Mouse (Mus musculus) ES-E14 (cell line): ENCODE data around the gene R3hdm2. TPM values are rescaled to one million over a fixed set of nuclear protein-coding genes. Genes with fewer than 3 reads are reported as not detected.

Source experiments
- DNase-seq: peaks from one replicate; pipeline ENCODE4 v3.0.0-alpha.2; 2013; ENCODE audit warnings: low read depth, low spot score
- H3K27ac ChIP-seq: 2 replicates; pipeline ENCODE4 v1.5.1; 2012; ENCODE audit warnings: low read depth, mild to moderate bottlenecking, low read length, moderate library complexity, mixed read lengths; ENCODE audit not compliant: poor library complexity, insufficient read depth, severe bottlenecking
- H3K36me3 ChIP-seq: 2 replicates; pipeline ENCODE4 v1.6.1; 2012; ENCODE audit warnings: mild to moderate bottlenecking, low read length, moderate library complexity, mixed read lengths; ENCODE audit not compliant: control insufficient read depth, poor library complexity, insufficient read depth, severe bottlenecking
- H3K4me1 ChIP-seq, 2 experiments: fragments of 150-350 bp in 1 of 2; sonication (generic) in 1 of 2; 2 replicates each; pipeline ENCODE4 v1.6.1; 2012; ENCODE audit warnings: low read length in 2 of 2, mild to moderate bottlenecking in 1 of 2, mixed read lengths in 1 of 2; ENCODE audit not compliant: control insufficient read depth in 2 of 2, insufficient read depth in 2 of 2, poor library complexity in 1 of 2
- H3K4me3 ChIP-seq, 2 experiments: fragments of 150-350 bp in 1 of 2; sonication (generic) in 1 of 2; 2 replicates each; pipeline ENCODE4 v1.5.1; 2012; ENCODE audit warnings: low read length in 2 of 2, low read depth in 1 of 2, mild to moderate bottlenecking in 1 of 2, mixed read lengths in 1 of 2; ENCODE audit not compliant: insufficient read depth in 1 of 2, poor library complexity in 1 of 2, severe bottlenecking in 1 of 2
- H3K9ac ChIP-seq: 2 replicates; pipeline ENCODE4 v1.6.1; 2012; ENCODE audit warnings: low read depth, mild to moderate bottlenecking, low read length, mixed read lengths; ENCODE audit not compliant: poor library complexity, insufficient read depth, severe bottlenecking
- H3K9me3 ChIP-seq: fragments of 150-350 bp; sonication (generic); 2 replicates; pipeline ENCODE4 v1.6.1; 2012; ENCODE audit warnings: low read depth, mild to moderate bottlenecking, low read length; ENCODE audit not compliant: control insufficient read depth, insufficient read depth
- CHD2 ChIP-seq: IDR thresholded peaks from 2 replicates; pipeline ENCODE4 v1.6.1; 2014; ENCODE audit warnings: mild to moderate bottlenecking, low read depth, low read length, inconsistent platforms
- HCFC1 ChIP-seq: IDR thresholded peaks from 2 replicates; pipeline ENCODE4 v1.6.1; 2012; ENCODE audit warnings: low read length, inconsistent platforms, borderline replicate concordance; ENCODE audit not compliant: insufficient read depth
- MAFK ChIP-seq: IDR thresholded peaks from 2 replicates; pipeline ENCODE4 v1.6.1; 2014; ENCODE audit warnings: mild to moderate bottlenecking, low read depth, low read length, inconsistent platforms; ENCODE audit not compliant: insufficient read depth
- ZC3H11A ChIP-seq: IDR thresholded peaks from 2 replicates; pipeline ENCODE4 v1.6.1; 2012; ENCODE audit warnings: low read depth, mild to moderate bottlenecking, inconsistent platforms, low read length, borderline replicate concordance
- ZNF384 ChIP-seq: IDR thresholded peaks from 2 replicates; pipeline ENCODE4 v1.6.1; 2012; ENCODE audit warnings: low read depth, low read length, inconsistent platforms
- in situ Hi-C, 2 experiments: fragments of 600-800 bp; cut with MboI; formaldehyde crosslinking; loops; one replicate each; pipeline ENCODE4 v1.15.1; 2025; ENCODE audit warnings: low sequenced_read_pairs in 2 of 2, inconsistent platforms in 1 of 2; ENCODE audit not compliant: unreplicated experiment in 2 of 2
- total RNA-seq: library from RNA; depleted of rRNA; stranded (reverse); fragments of 300-350 nt; gene quantifications from 2 replicates; pipeline ENCODE4 v1.2.3, GENCODE M21; 2012

The R3hdm2 gene
- total RNA-seq, 1 experiment, result 25.5 TPM

- in situ Hi-C loops, result no loop called here
Measured at GRCm38 (mm10) chr10:127531548-127531947, 151.4 kb downstream of the R3hdm2 start.

GRCm38 (mm10) chr10:127534036-127534928 is 154.2 kb downstream of the R3hdm2 start, which contains the start of gene Nxph4:
Gene Nxph4 (minus strand): TSS chr10:127534559.
- no peaks in the 10 kb centered on the region; the same call in 1 of the 2 replicates for H3K36me3 ChIP-seq
- H3K9me3 ChIP-seq, result no peaks in the 10 kb centered on the region
- H3K27ac ChIP-seq, result no peak within 1 kb of the TSS
- in situ Hi-C loops, result no loop called here
- peak within 1 kb of the TSS; percentile 73 for H3K4me3 ChIP-seq
- peaks cover 1 to 31% of the 10 kb centered on the region in 2 experiments; a peak in 2 of 4 replicates for H3K4me1 ChIP-seq
- DNase-seq, result no peak
- TF ChIP-seq MAFK, result no peak
- TF ChIP-seq CHD2, result no peak
- TF ChIP-seq ZNF384, result no peak
- TF ChIP-seq HCFC1, result no peak
- no peak for TF ChIP-seq ZC3H11A
- H3K9ac ChIP-seq, result peak within 1 kb of the TSS; percentile 48; the same call in 1 of the 2 replicates

More at GRCm38 (mm10) chr10:127531548-127531947, 151.4 kb downstream of the R3hdm2 start:
- no peaks in the 10 kb centered on the region for H3K9me3 ChIP-seq
- no peak for DNase-seq
- H3K4me1 ChIP-seq, result peaks cover 1 to 20% of the 10 kb centered on the region in 2 experiments; a peak in 2 of 4 replicates
- no peaks in the 10 kb centered on the region for H3K36me3 ChIP-seq
- H3K4me3 ChIP-seq, result no peak overlapping the region
- H3K27ac ChIP-seq, result no peak overlapping the region
- H3K9ac ChIP-seq, result no peak overlapping the region
- TF ChIP-seq ZNF384 (no peak), HCFC1 (no peak), ZC3H11A (no peak), CHD2 (no peak), MAFK (no peak)

- no peak for DNase-seq
- Histone ChIP-seq H3K9ac (no peak overlapping the region), H3K4me3 (peak overlapping the region; percentile 49 to 73), H3K27ac (no peak overlapping the region), H3K36me3 (no peaks in the 10 kb centered on the region; the same call in 1 of the 2 replicates), H3K4me1 (peaks cover 1 to 35% of the 10 kb centered on the region in 2 experiments; a peak in 2 of 4 replicates), H3K9me3 (no peaks in the 10 kb centered on the region)
- in situ Hi-C loops, result no loop called here
- no peak for TF ChIP-seq HCFC1
- no peak for TF ChIP-seq ZNF384
- no peak for TF ChIP-seq MAFK
- no peak for TF ChIP-seq CHD2
- no peak for TF ChIP-seq ZC3H11A
Measured at GRCm38 (mm10) chr10:127534929-127535384, 154.8 kb downstream of the R3hdm2 start.

- H3K9me3 ChIP-seq, result no peaks in the 10 kb centered on the region
- H3K27ac ChIP-seq, result no peak overlapping the region
- in situ Hi-C loops, result no loop called here
- no peak overlapping the region for H3K9ac ChIP-seq
- peaks cover 1 to 34% of the 10 kb centered on the region in 2 experiments; a peak in 2 of 4 replicates for H3K4me1 ChIP-seq
- no peak for TF ChIP-seq MAFK
- TF ChIP-seq ZNF384, result no peak
- TF ChIP-seq ZC3H11A, result no peak
- no peak for TF ChIP-seq CHD2
- no peak for TF ChIP-seq HCFC1
- no peak overlapping the region for H3K4me3 ChIP-seq
- no peaks in the 10 kb centered on the region; the same call in 1 of the 2 replicates for H3K36me3 ChIP-seq
- DNase-seq, result no peak
Measured at GRCm38 (mm10) chr10:127536586-127537314, 156.6 kb downstream of the R3hdm2 start.
